Mouse (Mus musculus) lung, postnatal 14 days (tissue): ENCODE measurements around the gene Ahrr.

Source experiments
- DNase-seq: peaks from one replicate; pipeline ENCODE4 v3.0.0; 2021

The Ahrr gene

DNA sequence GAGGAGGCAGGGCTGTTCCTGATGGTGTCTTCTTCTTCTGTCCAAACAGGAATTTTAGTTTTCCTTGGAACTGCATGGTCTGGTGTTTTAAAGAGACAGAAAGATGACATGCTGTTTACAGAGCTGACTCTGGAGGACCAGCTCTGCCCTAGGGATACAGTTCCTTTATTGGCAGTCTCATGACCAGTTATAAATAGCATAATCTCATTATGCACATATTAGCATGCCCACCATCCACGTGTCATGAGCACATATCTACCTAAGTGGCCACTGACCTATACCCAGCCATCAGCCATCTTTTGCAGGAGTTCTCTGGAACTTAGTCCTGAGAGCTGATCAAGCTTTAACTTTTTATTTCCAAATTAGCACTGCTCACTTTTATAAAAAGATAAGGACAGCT lies 71.5 kb downstream of the Ahrr start:
- no peak for DNase-seq

DNA sequence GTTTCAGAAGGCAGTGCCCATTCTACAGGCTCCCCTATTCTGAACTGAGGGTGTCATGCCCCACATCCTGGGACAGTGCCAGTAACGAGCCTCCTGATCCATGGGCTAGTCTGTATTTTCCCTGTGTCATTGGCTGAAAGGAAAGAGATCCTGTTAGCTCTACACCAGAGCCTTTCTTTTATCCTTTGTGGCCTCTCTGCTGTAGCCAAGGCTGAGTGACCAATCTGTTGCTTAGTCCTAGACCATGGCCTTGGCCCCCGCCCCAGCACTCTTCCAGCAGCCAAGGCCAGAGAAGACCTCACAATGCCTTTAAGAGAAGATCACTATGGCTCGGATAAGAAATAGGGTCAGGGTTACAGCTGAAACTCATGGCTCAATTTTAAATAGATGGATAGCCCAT lies 73.7 kb downstream of the Ahrr start:
- no peak for DNase-seq

DNA sequence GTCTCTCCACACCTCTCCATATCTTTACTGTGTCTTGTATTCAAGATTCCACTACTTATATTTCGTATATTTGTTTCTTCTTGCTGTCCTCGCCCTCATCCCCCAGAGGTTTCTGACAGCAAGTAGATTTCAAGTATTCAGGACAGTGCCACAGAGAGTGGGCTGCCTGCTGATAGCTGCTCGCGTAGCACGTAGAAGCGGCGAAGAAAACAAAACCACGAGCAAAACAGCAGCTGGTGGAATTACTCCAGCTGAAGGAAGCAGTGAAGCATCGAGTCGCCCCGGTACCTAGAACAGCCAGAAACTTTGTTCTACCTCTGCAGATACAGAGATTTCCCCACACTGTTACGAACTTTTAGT lies 83.2 kb downstream of the Ahrr start:
- no peak for DNase-seq

DNA sequence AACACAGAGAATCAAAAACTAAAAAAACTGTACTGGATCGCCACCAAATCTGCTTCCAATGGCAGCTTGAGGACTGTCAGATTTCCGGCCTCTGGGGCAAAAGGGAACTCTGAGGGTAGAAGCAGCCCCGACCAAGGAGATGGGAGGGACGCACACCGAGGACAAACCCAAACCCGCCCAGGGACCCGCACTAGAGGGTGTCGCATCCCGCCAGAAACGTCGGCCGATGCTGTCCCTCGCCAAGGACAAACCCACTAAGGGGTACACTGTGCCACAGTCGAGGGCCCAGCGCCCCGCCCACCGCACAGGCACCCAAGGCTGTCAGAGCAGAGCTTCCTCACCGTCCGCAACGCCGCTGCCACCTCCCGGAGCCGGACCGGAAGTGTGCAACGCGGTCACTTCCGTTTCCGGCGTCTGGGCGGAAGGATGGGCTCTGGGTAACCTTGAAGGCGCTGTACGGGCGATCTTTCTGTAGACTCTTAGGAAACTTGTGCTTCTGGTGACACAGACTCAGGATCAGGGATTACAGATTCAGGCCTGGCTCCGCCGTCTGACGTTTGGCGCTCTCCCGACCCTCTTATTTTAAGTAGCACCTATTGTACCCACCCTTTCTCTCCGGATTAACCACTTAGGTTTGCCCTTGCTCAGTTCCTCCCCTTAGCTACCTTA lies 83.7 kb downstream of the Ahrr start, which contains the start of gene Exoc3:
Exoc3 (minus strand) TSS at position 416 of the 669 bp plus-strand sequence.
- peak; percentile 89 for DNase-seq

DNA sequence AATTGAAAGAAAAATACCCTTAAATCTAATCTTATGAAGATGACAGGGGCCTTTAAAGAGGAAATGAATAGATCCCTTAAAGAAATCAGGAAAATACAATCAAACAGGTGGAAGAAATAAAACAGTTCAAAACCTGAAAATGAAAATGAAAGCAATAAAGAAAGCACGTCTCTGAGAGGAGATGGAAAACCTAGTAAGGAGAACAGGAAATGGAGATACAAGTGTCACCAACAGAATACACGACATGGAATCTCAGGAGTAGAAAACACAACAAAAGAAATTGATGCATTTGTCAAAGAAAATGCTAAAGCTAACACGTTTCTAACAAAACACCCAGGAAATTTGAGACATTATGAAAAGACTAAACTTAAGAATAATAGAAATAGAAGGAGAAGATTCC lies 95.7 kb downstream of the Ahrr start:
- DNase-seq: no peak

DNA sequence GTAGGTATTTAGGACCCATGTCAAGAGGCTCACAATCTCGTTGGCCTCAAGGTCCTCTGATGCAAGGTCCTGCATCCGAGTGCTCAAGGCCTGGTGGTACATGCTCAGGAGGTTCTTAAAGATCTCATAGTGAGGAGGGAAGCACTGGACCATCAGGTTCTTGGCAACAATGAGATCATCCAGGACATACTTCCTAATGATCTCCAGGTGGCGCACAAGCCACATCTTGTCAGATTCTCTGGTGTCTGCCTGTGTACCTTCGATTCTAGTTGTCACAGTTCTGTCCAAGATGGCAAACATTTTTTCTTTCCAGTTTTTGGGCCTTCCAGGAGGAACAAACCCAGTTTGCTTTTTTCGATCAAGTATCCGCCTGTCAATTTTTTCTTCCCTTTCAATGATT lies 99.5 kb downstream of the Ahrr start:
- DNase-seq: peak; percentile 6

DNA sequence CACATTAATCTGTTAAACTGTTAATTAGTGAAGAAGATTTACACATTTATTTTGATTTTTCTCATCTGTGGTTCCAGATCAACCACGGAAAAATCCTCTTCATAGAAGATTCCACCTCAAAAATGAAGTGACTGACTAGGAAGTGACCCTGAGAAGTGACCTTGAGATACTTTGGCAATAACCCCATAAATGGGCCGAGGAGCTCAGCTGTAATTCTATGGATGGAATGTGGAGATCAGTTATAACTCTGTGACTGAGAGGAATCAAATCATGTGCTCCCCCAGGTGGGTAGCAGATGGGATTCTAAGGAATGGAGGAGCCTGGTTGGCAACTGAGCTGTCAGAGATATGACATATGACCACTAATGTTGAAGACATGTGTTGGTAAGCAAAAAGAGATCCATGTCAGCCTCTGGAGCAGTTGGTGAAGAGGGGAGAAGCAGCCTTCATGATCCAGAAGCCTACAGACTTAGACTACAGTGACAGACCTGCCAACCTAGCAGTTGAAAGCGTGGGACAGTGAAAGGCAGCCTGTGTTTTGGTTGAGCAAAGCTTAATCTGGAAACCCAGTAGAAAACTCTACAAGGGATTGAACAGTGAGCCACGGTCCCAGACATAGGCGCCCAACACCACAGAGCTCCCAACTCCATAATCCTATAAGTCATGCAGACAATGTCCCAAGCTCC lies 109.0 kb downstream of the Ahrr start:
- DNase-seq: no peak

DNA sequence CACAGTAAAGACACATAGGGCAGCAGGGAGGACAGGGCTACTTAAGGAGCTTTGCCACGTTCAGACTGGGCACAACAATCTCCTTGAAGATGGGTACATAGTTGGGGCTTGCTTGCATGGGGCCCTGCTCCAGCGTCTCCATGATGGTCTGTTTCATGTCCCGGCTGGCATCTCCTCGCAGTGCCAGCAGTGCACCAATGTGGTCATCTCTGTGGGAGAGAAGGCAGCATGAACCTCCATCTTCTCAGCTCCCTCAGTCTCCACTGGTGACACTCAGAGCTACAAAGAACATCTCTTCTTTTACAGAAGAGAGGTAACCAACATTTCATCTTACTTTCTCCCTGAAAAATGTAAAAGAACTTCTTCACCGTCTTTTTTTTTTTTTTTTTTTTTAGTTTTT lies 120.1 kb downstream of the Ahrr start:
- no peak for DNase-seq

DNA sequence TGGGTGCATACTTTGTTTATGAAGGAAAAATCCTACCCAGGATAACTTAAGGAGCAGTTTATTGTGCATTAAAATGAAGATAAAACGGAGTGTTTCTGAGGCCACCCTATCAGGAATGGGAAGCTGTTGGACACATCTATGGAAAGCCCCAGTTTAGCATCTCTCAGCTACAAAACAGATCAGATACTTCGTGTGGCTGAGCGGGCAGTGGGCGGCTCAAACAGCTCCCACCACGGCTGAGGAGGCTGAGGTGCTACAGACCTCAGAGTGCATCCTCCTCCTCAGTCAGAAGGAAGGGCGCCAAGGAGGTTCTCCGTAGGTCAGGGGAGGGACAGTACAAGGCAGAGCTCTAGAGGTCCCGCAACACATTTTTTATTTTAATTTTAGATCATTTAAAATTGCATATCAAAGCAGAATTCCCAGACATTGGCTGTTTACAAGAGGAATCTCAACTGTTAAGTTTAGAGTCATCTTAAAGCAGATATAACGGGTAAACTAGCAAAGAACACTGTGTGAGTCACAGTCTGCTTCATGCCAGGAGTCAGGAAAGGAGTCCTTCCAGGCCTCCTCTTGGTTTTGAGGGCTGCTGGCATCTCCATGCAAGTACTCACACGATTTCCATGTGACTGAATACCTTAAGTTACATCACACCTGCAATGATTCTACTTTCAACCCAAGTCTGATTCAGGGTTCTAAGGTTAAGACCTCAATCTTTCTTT lies 122.5 kb downstream of the Ahrr start:
- DNase-seq: no peak

DNA sequence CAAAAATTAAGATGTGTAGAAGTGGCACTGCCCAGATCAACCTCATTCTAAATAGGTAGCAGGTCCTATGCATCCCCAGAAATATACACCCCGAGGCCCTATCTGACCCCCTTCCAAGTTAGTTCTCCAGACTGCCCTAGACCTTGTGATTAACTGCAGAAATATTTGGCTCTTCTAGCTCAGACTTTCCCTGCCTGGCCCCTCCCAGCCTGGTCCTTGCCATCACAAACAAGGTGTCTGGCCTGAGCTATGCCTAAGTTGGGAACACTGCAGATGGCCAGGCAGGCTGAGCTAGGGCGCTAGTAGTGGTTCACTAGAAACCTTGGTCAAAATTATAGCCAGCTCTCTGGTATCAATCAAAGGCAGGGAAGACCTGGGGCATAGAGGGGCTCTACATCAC lies 124.6 kb downstream of the Ahrr start:
- DNase-seq: peak; percentile 2

DNA sequence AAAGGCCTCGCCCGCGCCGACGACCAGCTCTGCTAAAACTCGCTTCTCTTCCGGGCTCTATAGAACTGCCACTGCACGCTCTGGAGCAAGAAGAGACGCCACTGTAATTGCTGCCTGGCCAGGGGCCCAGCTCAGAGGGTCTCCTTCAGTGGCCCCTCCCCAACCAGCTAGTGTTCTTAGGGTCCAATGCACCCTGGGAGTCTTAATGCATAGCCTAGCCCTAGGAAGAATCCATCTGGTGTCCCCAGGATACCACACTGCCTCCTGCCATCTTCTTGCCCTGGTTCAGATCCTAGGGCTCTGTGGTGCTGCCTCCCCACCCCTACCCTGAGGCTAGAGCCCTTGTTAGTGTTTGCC lies 125.1 kb downstream of the Ahrr start:
- DNase-seq: no peak

DNA sequence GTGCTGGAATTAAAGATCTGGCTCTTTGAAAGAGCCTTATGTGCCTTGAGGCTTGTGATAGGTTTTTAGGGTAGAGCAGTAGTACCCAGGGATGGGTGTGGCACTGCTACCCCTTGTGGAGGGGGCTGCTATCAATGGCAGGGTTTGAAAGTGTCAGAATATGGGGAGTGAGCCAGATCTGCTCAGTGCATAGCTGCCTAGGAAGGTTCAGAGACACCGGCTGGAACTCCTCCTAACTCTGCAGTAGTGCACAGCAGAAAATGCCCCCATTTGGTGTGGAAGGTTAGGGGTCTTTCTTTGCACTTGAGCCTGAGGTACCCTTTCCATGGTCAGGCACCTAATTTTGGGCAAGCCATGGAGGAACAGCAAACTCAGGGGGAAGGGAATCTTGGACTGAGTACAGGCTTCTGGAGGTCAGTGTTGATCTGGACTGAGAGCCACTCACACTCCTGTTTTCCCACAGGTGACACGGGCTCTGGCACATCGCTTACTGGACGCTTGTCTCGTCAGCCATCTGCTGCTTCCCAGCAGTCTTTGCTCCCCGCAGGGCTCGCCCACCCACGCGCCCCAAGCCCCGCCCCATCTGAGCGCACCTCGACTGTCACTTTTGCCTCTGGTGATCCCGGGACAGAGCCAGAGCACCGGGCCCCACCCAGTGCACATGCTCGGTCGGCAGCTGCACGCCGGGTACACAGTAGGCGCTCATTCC lies 125.6 kb downstream of the Ahrr start:
- DNase-seq: peak; percentile 47
